Comparison of ENCODE assay signal across 28 mouse cellular contexts in the genomic region with DNA sequence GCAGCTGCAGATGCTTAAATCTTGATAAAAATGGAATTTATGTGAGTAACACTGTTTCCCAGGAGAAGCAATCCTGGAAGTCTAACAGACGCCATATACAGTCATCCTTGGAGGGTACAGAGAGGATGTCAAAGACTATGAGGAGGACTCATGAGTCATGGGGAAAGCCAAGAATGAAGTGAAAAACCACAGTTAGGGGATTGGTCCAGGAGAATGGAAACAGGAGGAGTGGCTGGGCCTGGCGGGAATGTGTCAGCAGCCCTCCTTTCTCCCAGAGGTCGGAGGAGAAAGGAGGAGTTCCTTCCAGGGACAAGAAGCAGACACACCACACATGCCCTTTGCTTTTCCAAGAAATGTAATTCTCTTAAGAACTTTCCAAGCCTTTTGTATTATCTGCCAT. TPM values are rescaled to one million over a fixed set of nuclear protein-coding genes. Genes with fewer than 3 reads are reported as not detected.
DNase-seq lines count a peak whose midpoint lies in the region; ATAC-seq and TF ChIP-seq lines count a peak whose summit lies in the region.
"Had no signal": no experiment of that assay in that cellular context is flagged by ENCODE, and none has a peak within 500 bp of the region (broad histone marks: within the 10 kb centered on the region; RNA-seq: fewer than 3 reads in every experiment).

No protein-coding gene starts in this region.

- H3K4me2 ChIP-seq in liver, postnatal 0 days (ENCODE audit: low read depth, low read length) = no peak overlapping the region
- H3K4me2 ChIP-seq: forebrain, embryonic 13.5 days; heart, embryonic 15.5 days; hindbrain, embryonic 13.5 days; lung, embryonic 14.5 days; midbrain, embryonic 11.5 days; neural tube, embryonic 13.5 days had no signal

- no peak overlapping the region for H3K4me3 ChIP-seq in liver, postnatal 0 days (ENCODE audit: low read depth, low read length)
- H3K4me3 ChIP-seq in limb, embryonic 10.5 days = no peak overlapping the region
- H3K4me3 ChIP-seq: erythroblast, embryonic 14.5 days; forebrain, embryonic 13.5 days; heart, embryonic 10.5 days; heart, embryonic 15.5 days; hindbrain, embryonic 13.5 days; neural tube, embryonic 13.5 days had no signal

- peaks cover 19% of the 10 kb centered on the region for H3K36me3 ChIP-seq in liver, postnatal 0 days (replicated peaks; ENCODE audit: insufficient read depth, low read length)
- H3K36me3 ChIP-seq in limb, embryonic 10.5 days = peaks cover 9% of the 10 kb centered on the region
- H3K36me3 ChIP-seq: heart, embryonic 10.5 days; heart, embryonic 15.5 days; neural tube, embryonic 13.5 days had no signal

- ATAC-seq in Patski = peak; percentile 74
- no peak for ATAC-seq in liver, postnatal 0 days
- ATAC-seq: forebrain, embryonic 13.5 days; intestine, embryonic 16.5 days; midbrain, embryonic 16.5 days had no signal

- no peak for TF ChIP-seq CTCF in Patski (IDR thresholded peaks at IDR 0.05)
- no peak for TF ChIP-seq CTCF in liver, postnatal 0 days (IDR thresholded peaks at IDR 0.05; ENCODE audit: low read depth)

- H3K27me3 ChIP-seq in Patski = no peaks in the 10 kb centered on the region
- H3K27me3 ChIP-seq in liver, postnatal 0 days (ENCODE audit: insufficient read depth, low read length) = no peaks in the 10 kb centered on the region
- no peaks in the 10 kb centered on the region for H3K27me3 ChIP-seq in limb, embryonic 10.5 days (ENCODE audit: low read depth, poor library complexity, severe bottlenecking)
- H3K27me3 ChIP-seq: forebrain, embryonic 13.5 days; heart, embryonic 15.5 days; hindbrain, embryonic 13.5 days; neural tube, embryonic 13.5 days had no signal

- DNase-seq in heart, adult 11 months = peak; percentile 79
- DNase-seq in heart, postnatal 25 days (ENCODE audit: low spot score) = no peak
- peak; percentile 98 for DNase-seq in 3T3-L1 (ENCODE audit: low read depth, low spot score)
- DNase-seq in Patski (ENCODE audit: low read depth, low spot score) = no peak
- DNase-seq in liver, postnatal 0 days = no peak
- DNase-seq in limb, embryonic 10.5 days (ENCODE audit: low spot score) = no peak
- DNase-seq in layer of hippocampus, adult 11-12 months (ENCODE audit: low spot score) = no peak
- DNase-seq in kidney, adult 11 months = no peak
- DNase-seq: adrenal gland, postnatal 25 days; cerebellum, adult 18-20 months; cerebellum, postnatal 25 days; gastrocnemius, postnatal 10 days; heart, postnatal 36 days; kidney, adult 9 months; kidney, postnatal 10 days; layer of hippocampus, adult 9-11 months; lung, embryonic 14.5 days; lung, postnatal 36 days; thymus, postnatal 14 days had no signal

- in situ Hi-C loops in Patski (cut with MboI; ENCODE audit: low pct_unique_long_range_greater_than_20kb) = no loop called here

- H3K9me3 ChIP-seq in liver, postnatal 0 days (ENCODE audit: low read length) = no peaks in the 10 kb centered on the region
- H3K9me3 ChIP-seq in limb, embryonic 10.5 days (replicated peaks) = no peaks in the 10 kb centered on the region
- H3K9me3 ChIP-seq: forebrain, embryonic 13.5 days; heart, embryonic 10.5 days; heart, embryonic 15.5 days; hindbrain, embryonic 13.5 days; neural tube, embryonic 13.5 days had no signal

- 85% methylated on average over 3 of the region's 3 CpGs for WGBS in liver, postnatal 0 days (ENCODE audit: insufficient replicate concordance)
- 72% methylated on average over 3 of the region's 3 CpGs for WGBS in limb, embryonic 10.5 days

- TF ChIP-seq EP300 in liver, postnatal 0 days (IDR thresholded peaks at IDR 0.05; ENCODE audit: low read depth) = no peak

- peaks cover 34% of the 10 kb centered on the region for H3K4me1 ChIP-seq in liver, postnatal 0 days (ENCODE audit: insufficient read depth)
- peaks cover 23% of the 10 kb centered on the region for H3K4me1 ChIP-seq in limb, embryonic 10.5 days

- H3K9ac ChIP-seq in liver, postnatal 0 days (replicated peaks) = no peak overlapping the region
- H3K9ac ChIP-seq: forebrain, embryonic 13.5 days; heart, embryonic 15.5 days; hindbrain, embryonic 13.5 days; lung, embryonic 14.5 days; neural tube, embryonic 13.5 days had no signal

- H3K27ac ChIP-seq in liver, postnatal 0 days (ENCODE audit: low read depth) = 0 out of 2 replicates have a peak overlapping the region, but pooled peaks have one; percentile 4
- H3K27ac ChIP-seq in limb, embryonic 10.5 days = no peak overlapping the region
- H3K27ac ChIP-seq: forebrain, embryonic 13.5 days; heart, embryonic 10.5 days; heart, embryonic 15.5 days; hindbrain, embryonic 13.5 days; neural tube, embryonic 13.5 days had no signal

- intact Hi-C loops in heart, postnatal 25 days (cut with DNase I) = no loop called here

- CTCF ChIA-PET in Patski (lab: Charles Lee) = no interaction called here

- POLR2A ChIA-PET in Patski (lab: Charles Lee) = interaction anchor here (1.0 kb wide), 1 partner anchor 9 kb away, joined by 3 read pairs; no protein-coding TSS in a partner anchor

RNA-seq across cellular contexts. Expression of gene Tbxas1, which starts 45.8 kb away (rescaled TPM):
- 1 to 10 TPM; 1.8 to 2.0 TPM for total RNA-seq in heart, postnatal 25 days (2021)
- polyA plus RNA-seq in Patski (2021) = 0.37 TPM
- 10.3 and 10.6 TPM in 2 replicates for polyA plus RNA-seq in liver, postnatal 0 days (2015; fragmentation: Nextera tagmentation; extraction: Ambion mirVana)
- 1.1 TPM in 2 replicates for polyA plus RNA-seq in limb, embryonic 10.5 days (2016; fragmentation: Nextera tagmentation; extraction: Ambion mirVana)

RNA-seq across cellular contexts. Expression of gene Hipk2, which starts 46.5 kb away (rescaled TPM):
- 10 to 100 TPM; 97.0 to 99.4 TPM for total RNA-seq in heart, postnatal 25 days (2021)
- polyA plus RNA-seq in Patski (2021) = 28.2 TPM
- polyA plus RNA-seq in liver, postnatal 0 days (2015; fragmentation: Nextera tagmentation; extraction: Ambion mirVana) = 9.6 and 9.7 TPM in 2 replicates
- polyA plus RNA-seq in limb, embryonic 10.5 days (2016; fragmentation: Nextera tagmentation; extraction: Ambion mirVana) = 20.6 and 21.8 TPM in 2 replicates

Comparison
In these comparisons a context has a peak if more than half of its experiments do, and no peak if none do; other contexts are left out.
1. DNase-seq: peak in heart, adult 11 months (single experiment) and 3T3-L1 (single experiment); none in heart, postnatal 25 days (single experiment), Patski (single experiment), liver, postnatal 0 days (single experiment), limb, embryonic 10.5 days (single experiment), layer of hippocampus, adult 11-12 months (single experiment) and kidney, adult 11 months (single experiment).